Mouse (Mus musculus) C2C12 (cell line): Measurements from ENCODE around the gene Mpv17. TPM values are rescaled to one million over a fixed set of nuclear protein-coding genes. Genes with fewer than 3 reads are reported as not detected.

Experiments used
- H3K27me3 ChIP-seq: one replicate; pipeline ENCODE4 v1.6.1; 2011; ENCODE audit not compliant: control insufficient read depth, insufficient read depth, insufficient read length
- H3K36me3 ChIP-seq: one replicate; pipeline ENCODE4 v1.6.1; 2011; ENCODE audit not compliant: control insufficient read depth, insufficient read depth
- H3K4me3 ChIP-seq: one replicate; pipeline ENCODE4 v1.5.1; 2011; ENCODE audit warnings: mild to moderate bottlenecking, control low read depth; ENCODE audit not compliant: poor library complexity, insufficient read depth, severe bottlenecking
- H3K79me2 ChIP-seq: one replicate; pipeline ENCODE4 v1.6.1; 2011; ENCODE audit not compliant: control insufficient read depth, insufficient read depth
- H3K79me3 ChIP-seq: one replicate; pipeline ENCODE4 v1.6.1; 2011; ENCODE audit warnings: low read depth, control low read depth
- H3ac ChIP-seq: one replicate; pipeline ENCODE3; 2011; ENCODE audit warnings: low read depth; ENCODE audit not compliant: control insufficient read depth, insufficient read length
- CEBPB ChIP-seq: IDR thresholded peaks from one replicate; pipeline ENCODE4 v1.6.1; 2011; ENCODE audit warnings: low read depth, mild to moderate bottlenecking, control low read depth, moderate library complexity
- CTCF ChIP-seq: IDR thresholded peaks from one replicate; pipeline ENCODE4 v1.5.1; 2011; ENCODE audit not compliant: control insufficient read depth, insufficient read depth, insufficient read length
- FOSL1 ChIP-seq: IDR thresholded peaks from one replicate; pipeline ENCODE4 v1.8.0; 2011; ENCODE audit warnings: mild to moderate bottlenecking, low read length; ENCODE audit not compliant: poor library complexity, insufficient read depth, severe bottlenecking
- MAX ChIP-seq: IDR thresholded peaks from one replicate; pipeline ENCODE4 v1.6.1; 2011; ENCODE audit warnings: mild to moderate bottlenecking, control low read depth
- MYOD1 ChIP-seq: IDR thresholded peaks from one replicate; pipeline ENCODE4 v1.6.1; 2011; ENCODE audit warnings: low read depth; ENCODE audit not compliant: control insufficient read depth, insufficient read length
- MYOG ChIP-seq: IDR thresholded peaks from one replicate; pipeline ENCODE4 v1.6.1; 2011; ENCODE audit not compliant: control insufficient read depth, insufficient read length; ENCODE audit errors: extremely low read depth
- USF1 ChIP-seq: IDR thresholded peaks from one replicate; pipeline ENCODE4 v1.6.1; 2011; ENCODE audit warnings: low read depth, mild to moderate bottlenecking, control low read depth, moderate library complexity
- polyA plus RNA-seq: library from polyadenylated mRNA; unstranded; fragments of >200 nt; fragmentation: generic; extraction: Trizol; gene quantifications from one replicate; pipeline ENCODE4 v1.2.1, GENCODE M21; 2012; ENCODE audit warnings: missing spikeins

The Mpv17 gene
- polyA plus RNA-seq, 1 experiment: 35.6 TPM

- H3K27me3 ChIP-seq: peaks cover 35% of the 10 kb centered on the region
- H3ac ChIP-seq: peak overlapping the region; percentile 36
- H3K79me2 ChIP-seq: no peaks in the 10 kb centered on the region
- no peaks in the 10 kb centered on the region for H3K79me3 ChIP-seq
- H3K4me3 ChIP-seq: peak overlapping the region; percentile 2
- TF ChIP-seq USF1 (no peak), FOSL1 (no peak), MYOD1 (no peak), MYOG (no peak), CTCF (no peak)
- H3K36me3 ChIP-seq: no peaks in the 10 kb centered on the region
Observed at GRCm38 (mm10) chr5:31093151-31094041, 60.7 kb downstream of the Mpv17 start.

- no peak overlapping the region for H3K4me3 ChIP-seq
- no peaks in the 10 kb centered on the region for H3K79me3 ChIP-seq
- H3K27me3 ChIP-seq: peaks cover 35% of the 10 kb centered on the region
- no peak overlapping the region for H3ac ChIP-seq
- no peaks in the 10 kb centered on the region for H3K79me2 ChIP-seq
- H3K36me3 ChIP-seq: no peaks in the 10 kb centered on the region
- no peak for TF ChIP-seq CEBPB
- no peak for TF ChIP-seq MAX
- TF ChIP-seq MYOD1: no peak
- no peak for TF ChIP-seq FOSL1
- no peak for TF ChIP-seq CTCF
- TF ChIP-seq USF1: no peak
- TF ChIP-seq MYOG: no peak
Observed at GRCm38 (mm10) chr5:31092231-31092975, 61.6 kb downstream of the Mpv17 start.

Other genes with a start within 250 kb of the Mpv17 start
- 348 TPM for gene Ost4, start 246.5 kb downstream of the Mpv17 start, polyA plus RNA-seq
- 9.9 TPM for gene Emilin1, start 240.8 kb downstream of the Mpv17 start, polyA plus RNA-seq
- 16.2 TPM for gene Khk, start 232.8 kb downstream of the Mpv17 start, polyA plus RNA-seq
- 8.2 TPM for gene Cgref1, start 208.7 kb downstream of the Mpv17 start, polyA plus RNA-seq
- 108 TPM for gene Preb, start 193.9 kb downstream of the Mpv17 start, polyA plus RNA-seq
- 0.07 TPM for gene Tcf23, start 185.6 kb downstream of the Mpv17 start, polyA plus RNA-seq
- gene Atraid, start 105.9 kb downstream of the Mpv17 start, polyA plus RNA-seq: 70.7 TPM
- 11.6 TPM for gene Slc5a6, start 105.3 kb downstream of the Mpv17 start, polyA plus RNA-seq
- 64.9 TPM for gene Cad, start 99.5 kb downstream of the Mpv17 start, polyA plus RNA-seq
- gene Dnajc5g, start 48.0 kb downstream of the Mpv17 start, polyA plus RNA-seq: not detected
- gene Slc30a3, start 46.0 kb downstream of the Mpv17 start, polyA plus RNA-seq: 0.71 TPM
- gene Trim54, start 37.5 kb downstream of the Mpv17 start, polyA plus RNA-seq: 6.5 TPM
- not detected for gene Ucn, start 15.4 kb downstream of the Mpv17 start, polyA plus RNA-seq
- gene Gm29609, start 25.7 kb upstream of the Mpv17 start, polyA plus RNA-seq: 2.9 TPM
- gene Gtf3c2, start 25.9 kb upstream of the Mpv17 start, polyA plus RNA-seq: 36.9 TPM
- 115 TPM for gene Snx17, start 39.0 kb upstream of the Mpv17 start, polyA plus RNA-seq
- gene Eif2b4, start 39.2 kb upstream of the Mpv17 start, polyA plus RNA-seq: 46.8 TPM
- gene Zfp513, start 48.1 kb upstream of the Mpv17 start, polyA plus RNA-seq: 20.9 TPM
- gene Ppm1g, start 66.4 kb upstream of the Mpv17 start, polyA plus RNA-seq: 159 TPM
- 59.1 TPM for gene Nrbp1, start 86.6 kb upstream of the Mpv17 start, polyA plus RNA-seq
- 0.09 TPM for gene Gm9970, start 87.0 kb upstream of the Mpv17 start, polyA plus RNA-seq
- 0.88 TPM for gene Krtcap3, start 97.4 kb upstream of the Mpv17 start, polyA plus RNA-seq
- 10.7 TPM for gene Ift172, start 136.9 kb upstream of the Mpv17 start, polyA plus RNA-seq
- gene Fndc4, start 141.8 kb upstream of the Mpv17 start, polyA plus RNA-seq: 17.7 TPM
- not detected for gene Gckr, start 143.2 kb upstream of the Mpv17 start, polyA plus RNA-seq